Mouse (Mus musculus) activated CD4-positive, CD25-positive, alpha-beta regulatory T cell, adult 4 months (primary cell): Measurements from ENCODE around the gene Colgalt1. TPM values are rescaled to one million over a fixed set of nuclear protein-coding genes. Genes with fewer than 3 reads are reported as not detected.

Experiments used
- ATAC-seq: one replicate; pipeline ENCODE4 v1.8.0; 2017
- polyA plus RNA-seq, 2 experiments: library from polyadenylated mRNA; unstranded; fragments of 100-300 nt; shearing (Covaris generic); gene quantifications; one replicate each; pipeline ENCODE4 v1.2.1; 2017

The Colgalt1 gene
- polyA plus RNA-seq, 2 experiments from 2014 or later: 10.5 to 11.4 TPM

- ATAC-seq: peak; percentile 8
Observed at GRCm38 (mm10) chr8:71670621-71671548, 60.1 kb downstream of the Colgalt1 start.

GRCm38 (mm10) chr8:71671549-71671965 is 60.8 kb downstream of the Colgalt1 start, which contains the start of gene Unc13a:
Gene Unc13a, minus strand, starts transcription at chr8:71671757.
- peak; percentile 51 for ATAC-seq

- ATAC-seq: no peak
Observed at GRCm38 (mm10) chr8:71672168-71672735, 61.5 kb downstream of the Colgalt1 start.

GRCm38 (mm10) chr8:71674071-71674470 is 63.3 kb downstream of the Colgalt1 start:
- no peak for ATAC-seq

Other genes starting within 250 kb of the Colgalt1 start
- 100 to 1,000 TPM; 302 to 322 TPM for gene Use1, start 244.2 kb upstream of the Colgalt1 start, polyA plus RNA-seq
- gene Ocel1, start 239.7 kb upstream of the Colgalt1 start, polyA plus RNA-seq: 1 to 10 TPM; 3.7 to 4.9 TPM
- under 1 TPM in 1 of 2 experiments, not detected in 1; 0.45 TPM for gene Nr2f6, start 229.0 kb upstream of the Colgalt1 start, polyA plus RNA-seq
- gene Ushbp1, start 215.2 kb upstream of the Colgalt1 start, polyA plus RNA-seq: under 1 TPM in 1 of 2 experiments, not detected in 1; 0.28 TPM
- 10 to 100 TPM; 59.2 to 67.9 TPM for gene Babam1, start 214.1 kb upstream of the Colgalt1 start, polyA plus RNA-seq
- gene Ankle1, start 205.0 kb upstream of the Colgalt1 start, polyA plus RNA-seq: 1 to 10 TPM; 1.7 to 2.4 TPM
- 10 to 100 TPM; 24.7 to 29.0 TPM for gene Abhd8, start 147.3 kb upstream of the Colgalt1 start, polyA plus RNA-seq
- 100 to 1,000 TPM in 1 of 2 experiments, 10 to 100 TPM in 1; 70.3 to 101 TPM for gene Mrpl34, start 146.0 kb upstream of the Colgalt1 start, polyA plus RNA-seq
- gene Dda1, start 141.8 kb upstream of the Colgalt1 start, polyA plus RNA-seq: 10 to 100 TPM; 26.8 to 30.6 TPM
- under 1 TPM in 1 of 2 experiments, not detected in 1; 0.24 TPM for gene Ano8, start 125.0 kb upstream of the Colgalt1 start, polyA plus RNA-seq
- 1 to 10 TPM; 3.9 to 5.1 TPM for gene Gtpbp3, start 122.9 kb upstream of the Colgalt1 start, polyA plus RNA-seq
- not detected for gene Plvap, start 99.2 kb upstream of the Colgalt1 start, polyA plus RNA-seq
- not detected for gene Ccdc194, start 85.3 kb upstream of the Colgalt1 start, polyA plus RNA-seq
- gene Bst2, start 73.5 kb upstream of the Colgalt1 start, polyA plus RNA-seq: 100 to 1,000 TPM in 1 of 2 experiments, 10 to 100 TPM in 1; 40.2 to 113 TPM
- gene Mvb12a, start 68.1 kb upstream of the Colgalt1 start, polyA plus RNA-seq: 10 to 100 TPM; 59.3 to 71.7 TPM
- 1 to 10 TPM in 1 of 2 experiments, under 1 TPM in 1; 0.99 to 1.7 TPM for gene Tmem221, start 52.1 kb upstream of the Colgalt1 start, polyA plus RNA-seq
- gene Nxnl1, start 44.4 kb upstream of the Colgalt1 start, polyA plus RNA-seq: under 1 TPM in 1 of 2 experiments, not detected in 1; 0.15 TPM
- 1 to 10 TPM; 4.4 to 8.9 TPM for gene Slc27a1, start 42.1 kb upstream of the Colgalt1 start, polyA plus RNA-seq
- gene Pgls, start 18.8 kb upstream of the Colgalt1 start, polyA plus RNA-seq: 10 to 100 TPM; 77.4 to 87.4 TPM
- gene Fam129c, start 13.3 kb upstream of the Colgalt1 start, polyA plus RNA-seq: 1 to 10 TPM; 1.9 to 3.9 TPM
- under 1 TPM; 0.37 to 0.93 TPM for gene Unc13a, start 60.8 kb downstream of the Colgalt1 start, polyA plus RNA-seq
- 10 to 100 TPM; 18.6 to 41.7 TPM for gene Jak3, start 65.3 kb downstream of the Colgalt1 start, polyA plus RNA-seq
- 10 to 100 TPM; 16.4 to 23.9 TPM for gene Insl3, start 78.2 kb downstream of the Colgalt1 start, polyA plus RNA-seq
- gene B3gnt3, start 90.8 kb downstream of the Colgalt1 start, polyA plus RNA-seq: 1 to 10 TPM; 3.3 to 3.8 TPM
- 10 to 100 TPM; 55.0 to 72.9 TPM for gene Fcho1, start 114.7 kb downstream of the Colgalt1 start, polyA plus RNA-seq